Mouse (Mus musculus) limb, embryonic 13.5 days (tissue): ENCODE measurements around the gene Acss1. TPM values are rescaled to one million over a fixed set of nuclear protein-coding genes. Genes with fewer than 3 reads are reported as not detected.
A peak's percentile ranks its signal among the peaks of the same experiment; 100 is the strongest.

Source experiments
- ATAC-seq: fragments of 200-750 bp; cut with Nextera tagmentation; 2 replicates; pipeline ENCODE4 v1.8.0; 2017; ENCODE audit warnings: low read depth, moderate number of reproducible peaks, moderate TSS enrichment; ENCODE audit not compliant: low FRiP score
- H3K27ac ChIP-seq: fragments of 300-500 bp; sonication (generic); 2 replicates; pipeline ENCODE4 v1.5.1; 2015; ENCODE audit warnings: inconsistent platforms, mild to moderate bottlenecking, moderate library complexity
- H3K27me3 ChIP-seq: fragments of 300-500 bp; sonication (generic); 2 replicates; pipeline ENCODE4 v1.6.1; 2015; ENCODE audit warnings: mild to moderate bottlenecking, inconsistent platforms
- H3K36me3 ChIP-seq: fragments of 300-500 bp; sonication (generic); 2 replicates; pipeline ENCODE4 v1.6.1; 2015; ENCODE audit warnings: inconsistent platforms, mild to moderate bottlenecking, moderate library complexity
- H3K4me1 ChIP-seq: fragments of 300-500 bp; sonication (generic); 2 replicates; pipeline ENCODE4 v1.6.1; 2015; ENCODE audit warnings: inconsistent platforms
- H3K4me2 ChIP-seq: fragments of 300-500 bp; sonication (generic); replicated peaks from 2 replicates; pipeline ENCODE4 v1.6.1; 2015; ENCODE audit warnings: inconsistent platforms, mild to moderate bottlenecking, moderate library complexity
- H3K4me3 ChIP-seq: fragments of 300-500 bp; sonication (generic); 2 replicates; pipeline ENCODE4 v1.5.1; 2015; ENCODE audit warnings: moderate library complexity, mild to moderate bottlenecking, inconsistent platforms
- H3K9ac ChIP-seq: fragments of 300-500 bp; sonication (generic); 2 replicates; pipeline ENCODE4 v1.6.1; 2015; ENCODE audit warnings: mild to moderate bottlenecking, inconsistent platforms
- H3K9me3 ChIP-seq: fragments of 300-500 bp; sonication (generic); 2 replicates; pipeline ENCODE4 v1.6.1; 2016; ENCODE audit warnings: inconsistent platforms
- WGBS: fragments of 180-500 bp; shearing (Covaris S2); methylation state at CpG from one replicate; pipeline ENCODE4 v1.1.7; 2015; 5-methylcytosine and 5-hydroxymethylcytosine counted together
- polyA plus RNA-seq: library from polyadenylated mRNA; unstranded; fragments of >200 nt; fragmentation: Nextera tagmentation; extraction: Ambion mirVana; gene quantifications from 2 replicates; pipeline ENCODE4 v1.2.1, GENCODE M21; 2015

Acss1 gene
- polyA plus RNA-seq, 1 experiment from 2014 or later = 4.5 TPM

- WGBS = 83% methylated on average over 8 of the region's 8 CpGs
- Histone ChIP-seq H3K4me1 (0 out of 2 replicates have a peak, but pooled peaks cover 5% of the 10 kb centered on the region), H3K4me2 (no peak overlapping the region), H3K9ac (no peak overlapping the region), H3K27me3 (no peaks in the 10 kb centered on the region), H3K9me3 (no peaks in the 10 kb centered on the region), H3K27ac (no peak overlapping the region), H3K4me3 (no peak overlapping the region), H3K36me3 (no peaks in the 10 kb centered on the region)
- ATAC-seq = no peak
Observed at GRCm38 (mm10) chr2:150624926-150625325, 43.4 kb downstream of the Acss1 start.

GRCm38 (mm10) chr2:150623957-150624356 lies 44.3 kb downstream of the Acss1 start:
- Histone ChIP-seq H3K27me3 (no peaks in the 10 kb centered on the region), H3K4me2 (no peak overlapping the region), H3K4me3 (no peak overlapping the region), H3K27ac (no peak overlapping the region), H3K9me3 (no peaks in the 10 kb centered on the region), H3K36me3 (no peaks in the 10 kb centered on the region), H3K9ac (no peak overlapping the region), H3K4me1 (0 out of 2 replicates have a peak, but pooled peaks cover 9% of the 10 kb centered on the region)
- WGBS = 86% methylated on average over 3 of the region's 3 CpGs
- ATAC-seq = no peak

GRCm38 (mm10) chr2:150621698-150622097 lies 46.6 kb downstream of the Acss1 start:
- H3K4me3 ChIP-seq = no peak overlapping the region
- no peaks in the 10 kb centered on the region for H3K9me3 ChIP-seq
- 0 out of 2 replicates have a peak, but pooled peaks cover 7% of the 10 kb centered on the region for H3K4me1 ChIP-seq
- H3K9ac ChIP-seq = no peak overlapping the region
- no peaks in the 10 kb centered on the region for H3K27me3 ChIP-seq
- no peaks in the 10 kb centered on the region for H3K36me3 ChIP-seq
- no peak for ATAC-seq
- WGBS = 70% methylated on average over 3 of the region's 3 CpGs
- no peak overlapping the region for H3K27ac ChIP-seq
- H3K4me2 ChIP-seq = no peak overlapping the region

- Histone ChIP-seq H3K36me3 (no peaks in the 10 kb centered on the region), H3K27me3 (0 out of 2 replicates have a peak, but pooled peaks cover 2% of the 10 kb centered on the region), H3K4me2 (no peak overlapping the region), H3K9me3 (no peaks in the 10 kb centered on the region), H3K9ac (no peak overlapping the region), H3K27ac (no peak overlapping the region), H3K4me1 (peaks cover 14% of the 10 kb centered on the region), H3K4me3 (no peak overlapping the region)
- ATAC-seq = no peak
- 80% methylated on average over 3 of the region's 3 CpGs for WGBS
Observed at GRCm38 (mm10) chr2:150610097-150610496, 58.2 kb downstream of the Acss1 start.

- 0 out of 2 replicates have a peak, but pooled peaks cover 2% of the 10 kb centered on the region for H3K27me3 ChIP-seq
- peak overlapping the region; percentile 89 for H3K9ac ChIP-seq
- 2% methylated on average over 10 of the region's 10 CpGs for WGBS
- peaks cover 14% of the 10 kb centered on the region for H3K4me1 ChIP-seq
- peak; percentile 66 for ATAC-seq
- peak overlapping the region; percentile 90 for H3K4me2 ChIP-seq
- no peaks in the 10 kb centered on the region for H3K36me3 ChIP-seq
- peak overlapping the region; percentile 93 for H3K4me3 ChIP-seq
- H3K27ac ChIP-seq = no peak overlapping the region
- no peaks in the 10 kb centered on the region for H3K9me3 ChIP-seq
Observed at GRCm38 (mm10) chr2:150608872-150609560, 59.3 kb downstream of the Acss1 start.

GRCm38 (mm10) chr2:150608087-150608799 lies 60.1 kb downstream of the Acss1 start, which contains the start of gene Apmap:
Apmap (minus strand) TSS chr2:150608567.
- peak within 1 kb of the TSS; percentile 89 for H3K9ac ChIP-seq
- H3K9me3 ChIP-seq = no peaks in the 10 kb centered on the region
- ATAC-seq = peak; percentile 99
- WGBS = under 1% methylated on average over 42 of the region's 42 CpGs
- no peaks in the 10 kb centered on the region for H3K36me3 ChIP-seq
- H3K27ac ChIP-seq = no peak within 1 kb of the TSS
- H3K4me3 ChIP-seq = peak within 1 kb of the TSS; percentile 93
- H3K4me2 ChIP-seq = peak within 1 kb of the TSS; percentile 90
- H3K4me1 ChIP-seq = peaks cover 14% of the 10 kb centered on the region
- H3K27me3 ChIP-seq = 0 out of 2 replicates have a peak, but pooled peaks cover 2% of the 10 kb centered on the region

GRCm38 (mm10) chr2:150607086-150607485 lies 61.2 kb downstream of the Acss1 start:
- H3K27ac ChIP-seq = no peak overlapping the region
- 60% methylated on average over 1 of the region's 1 CpGs for WGBS
- peak overlapping the region; percentile 90 for H3K4me2 ChIP-seq
- H3K36me3 ChIP-seq = no peaks in the 10 kb centered on the region
- H3K27me3 ChIP-seq = 0 out of 2 replicates have a peak, but pooled peaks cover 2% of the 10 kb centered on the region
- peaks cover 14% of the 10 kb centered on the region for H3K4me1 ChIP-seq
- no peak for ATAC-seq
- H3K9me3 ChIP-seq = no peaks in the 10 kb centered on the region
- peak overlapping the region; percentile 93 for H3K4me3 ChIP-seq
- H3K9ac ChIP-seq = 0 out of 2 replicates have a peak overlapping the region, but pooled peaks have one; percentile 89

- WGBS = 76% methylated on average over 2 of the region's 2 CpGs
- Histone ChIP-seq H3K4me3 (no peak overlapping the region), H3K36me3 (no peaks in the 10 kb centered on the region), H3K27ac (no peak overlapping the region), H3K27me3 (no peaks in the 10 kb centered on the region), H3K4me1 (peaks cover 14% of the 10 kb centered on the region), H3K4me2 (no peak overlapping the region), H3K9ac (no peak overlapping the region), H3K9me3 (no peaks in the 10 kb centered on the region)
- no peak for ATAC-seq
Observed at GRCm38 (mm10) chr2:150604802-150605201, 63.5 kb downstream of the Acss1 start.

- no peaks in the 10 kb centered on the region for H3K27me3 ChIP-seq
- WGBS = 86% methylated on average over 2 of the region's 2 CpGs
- no peak overlapping the region for H3K4me3 ChIP-seq
- no peaks in the 10 kb centered on the region for H3K36me3 ChIP-seq
- no peak overlapping the region for H3K9ac ChIP-seq
- no peaks in the 10 kb centered on the region for H3K9me3 ChIP-seq
- no peak overlapping the region for H3K4me2 ChIP-seq
- H3K27ac ChIP-seq = no peak overlapping the region
- no peak for ATAC-seq
- H3K4me1 ChIP-seq = peaks cover 2% of the 10 kb centered on the region
Observed at GRCm38 (mm10) chr2:150602166-150602565, 66.1 kb downstream of the Acss1 start.

- WGBS = 89% methylated on average over 2 of the region's 2 CpGs
- no peak overlapping the region for H3K27ac ChIP-seq
- H3K9me3 ChIP-seq = no peaks in the 10 kb centered on the region
- H3K27me3 ChIP-seq = no peaks in the 10 kb centered on the region
- no peak overlapping the region for H3K4me3 ChIP-seq
- H3K4me2 ChIP-seq = no peak overlapping the region
- no peak for ATAC-seq
- H3K4me1 ChIP-seq = no peaks in the 10 kb centered on the region
- no peak overlapping the region for H3K9ac ChIP-seq
- H3K36me3 ChIP-seq = 0 out of 2 replicates have a peak, but pooled peaks cover 4% of the 10 kb centered on the region
Observed at GRCm38 (mm10) chr2:150600263-150600662, 68.0 kb downstream of the Acss1 start.

GRCm38 (mm10) chr2:150595411-150596190 lies 72.7 kb downstream of the Acss1 start:
- no peak overlapping the region for H3K4me3 ChIP-seq
- no peak for ATAC-seq

GRCm38 (mm10) chr2:150589076-150589475 lies 79.2 kb downstream of the Acss1 start:
- ATAC-seq = no peak
- Histone ChIP-seq H3K9me3 (no peaks in the 10 kb centered on the region), H3K27me3 (no peaks in the 10 kb centered on the region), H3K4me2 (no peak overlapping the region), H3K27ac (no peak overlapping the region), H3K36me3 (peaks cover 67% of the 10 kb centered on the region), H3K9ac (no peak overlapping the region), H3K4me3 (no peak overlapping the region), H3K4me1 (no peaks in the 10 kb centered on the region)
- 85% methylated on average over 11 of the region's 11 CpGs for WGBS

More at GRCm38 (mm10) chr2:150595411-150596190, 72.7 kb downstream of the Acss1 start:
- no peak overlapping the region for H3K27ac ChIP-seq
- no peak overlapping the region for H3K4me2 ChIP-seq
- no peaks in the 10 kb centered on the region for H3K4me1 ChIP-seq
- H3K9ac ChIP-seq = no peak overlapping the region
- H3K36me3 ChIP-seq = peaks cover 19% of the 10 kb centered on the region
- WGBS = 92% methylated on average over 3 of the region's 3 CpGs
- H3K9me3 ChIP-seq = no peaks in the 10 kb centered on the region
- no peaks in the 10 kb centered on the region for H3K27me3 ChIP-seq
